Mouse (Mus musculus): ENCODE data around the gene Btbd9.

DNA sequence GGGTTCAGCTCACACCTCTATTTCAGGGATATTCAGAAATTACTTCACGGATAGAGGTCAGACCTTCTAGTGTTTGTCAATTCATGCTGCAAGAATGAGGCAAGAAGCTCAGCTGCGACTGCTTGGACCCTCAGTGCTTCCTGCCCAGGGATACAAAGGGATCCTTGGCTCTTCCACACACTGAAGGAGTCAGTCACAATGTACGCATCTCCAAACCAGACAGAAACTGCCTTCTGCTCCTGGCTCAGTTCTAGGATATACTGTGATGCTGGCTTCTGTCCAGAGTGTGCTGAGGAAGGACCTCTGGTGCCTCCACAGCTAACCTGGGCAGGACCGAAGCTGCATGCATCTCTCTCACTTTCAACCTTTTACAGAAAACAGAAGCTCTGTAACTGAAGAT is 187.5 kb downstream of the Btbd9 start:
- TF ChIP-seq POLR2A (IDR thresholded peaks at IDR 0.05; ENCODE audit: low read depth, low read length) = no peak
- no peak for TF ChIP-seq CTCF (IDR thresholded peaks at IDR 0.05; ENCODE audit: extremely low read depth, insufficient read depth, insufficient read length, insufficient replicate concordance)
